Mouse (Mus musculus) retina, postnatal 7 days (tissue): ENCODE results near the gene Nid1.
"Not testable (repeated sequence)": the region's sequence is repeated elsewhere in the genome, so short reads cannot be mapped to it uniquely, and the experiment has no call there.

ENCODE experiments used
- DNase-seq: peaks from one replicate; pipeline ENCODE4 v3.0.0-alpha.2; 2012; ENCODE audit warnings: low read depth, low spot score

Nid1 gene

GRCm38 (mm10) chr13:13453332-13453731 is 16.0 kb downstream of the Nid1 start:
- not testable (repeated sequence) for DNase-seq

- not testable (repeated sequence) for DNase-seq
Measured at GRCm38 (mm10) chr13:13454249-13454648, 16.9 kb downstream of the Nid1 start.

GRCm38 (mm10) chr13:13455632-13456492 is 18.5 kb downstream of the Nid1 start:
- not testable (repeated sequence) for DNase-seq

- DNase-seq, result no peak
Measured at GRCm38 (mm10) chr13:13458138-13458737, 20.9 kb downstream of the Nid1 start.

DNA sequence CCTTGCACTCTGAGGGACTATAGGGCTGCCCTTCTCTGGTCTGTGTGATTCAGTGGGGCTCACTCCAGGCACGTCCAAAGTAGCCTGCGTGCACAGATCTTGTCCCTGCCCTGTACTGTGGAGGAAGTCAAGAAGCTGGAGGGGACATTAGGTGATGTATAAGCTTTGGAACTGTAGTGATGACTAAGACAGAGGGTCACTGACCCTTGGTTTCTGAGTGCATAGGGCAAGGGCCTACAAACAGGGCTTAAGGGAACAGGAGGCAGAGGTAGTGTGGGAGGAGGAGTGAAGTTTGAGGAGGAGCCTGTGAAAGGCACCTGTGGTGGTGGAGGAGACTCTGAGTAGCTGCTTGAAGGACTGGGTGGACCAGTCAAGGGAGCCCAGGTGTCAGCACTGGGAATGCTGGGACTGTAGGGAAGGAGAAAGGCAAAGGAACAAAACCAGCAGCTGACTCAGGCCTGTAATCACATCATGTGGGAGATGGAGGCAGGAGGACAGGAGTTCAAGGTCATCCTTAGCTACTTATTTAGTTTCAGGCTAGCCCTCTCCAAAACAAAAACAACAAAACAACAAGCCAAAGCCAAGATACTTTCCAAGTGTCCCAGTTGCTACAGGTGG is 23.3 kb downstream of the Nid1 start:
- DNase-seq, result no peak

DNA sequence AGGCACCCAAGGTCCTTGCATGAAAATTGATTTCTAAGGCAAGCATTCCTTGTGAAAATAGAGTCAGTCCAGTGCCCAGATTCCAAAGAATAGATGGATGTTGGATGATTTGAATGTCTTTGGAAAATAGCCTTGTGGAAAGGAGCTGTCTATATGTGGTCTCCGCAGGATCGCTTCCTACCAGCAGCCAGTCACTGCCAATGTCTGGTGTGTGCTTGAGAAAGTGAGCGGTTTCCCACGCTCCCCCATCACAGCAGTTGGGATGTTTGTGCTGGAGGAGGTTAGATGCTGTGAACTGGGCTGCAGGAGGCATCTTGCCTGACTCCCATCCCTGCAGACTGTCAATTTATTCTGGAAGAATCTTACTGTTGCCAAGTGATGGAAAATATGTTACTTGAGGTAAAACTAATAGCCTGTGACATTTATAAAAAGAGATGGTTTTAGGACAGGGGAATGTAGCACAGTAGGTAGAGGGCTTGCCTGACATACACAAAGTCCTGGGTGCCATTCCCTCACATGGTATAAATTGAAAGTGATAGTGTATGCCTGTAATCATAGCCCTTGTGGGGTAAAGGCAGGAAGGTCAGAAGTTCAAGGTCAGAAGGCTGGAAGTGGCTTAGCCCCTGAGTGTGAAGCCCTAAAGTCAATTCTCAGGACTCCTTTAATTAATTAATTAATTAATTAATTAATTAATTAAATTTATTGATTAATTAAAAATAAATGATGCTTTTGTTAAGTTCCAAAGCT is 24.3 kb downstream of the Nid1 start:
- no peak for DNase-seq

GRCm38 (mm10) chr13:13463949-13464348 is 26.6 kb downstream of the Nid1 start:
- no peak for DNase-seq

DNA sequence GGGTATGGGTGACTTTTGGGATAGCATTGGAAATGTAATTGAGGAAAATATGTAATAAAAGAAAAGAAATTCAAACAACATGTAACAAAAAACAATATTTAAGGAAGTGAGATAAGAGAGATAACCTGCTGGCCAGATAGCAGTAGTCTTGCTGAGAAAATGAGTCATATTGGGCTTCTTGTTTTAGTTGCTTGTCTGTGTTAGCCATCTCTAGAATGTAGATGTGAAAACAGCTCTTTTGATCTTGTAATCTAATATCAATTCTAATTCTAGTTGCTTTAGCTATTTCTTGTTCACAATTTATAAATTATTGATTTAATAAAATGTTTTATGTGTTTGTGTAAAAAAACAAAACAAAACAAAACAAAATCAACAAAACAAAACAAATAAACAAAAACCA is 29.9 kb downstream of the Nid1 start:
- not testable (repeated sequence) for DNase-seq

- DNase-seq, result no peak
Measured at GRCm38 (mm10) chr13:13468513-13468912, 31.2 kb downstream of the Nid1 start.

DNA sequence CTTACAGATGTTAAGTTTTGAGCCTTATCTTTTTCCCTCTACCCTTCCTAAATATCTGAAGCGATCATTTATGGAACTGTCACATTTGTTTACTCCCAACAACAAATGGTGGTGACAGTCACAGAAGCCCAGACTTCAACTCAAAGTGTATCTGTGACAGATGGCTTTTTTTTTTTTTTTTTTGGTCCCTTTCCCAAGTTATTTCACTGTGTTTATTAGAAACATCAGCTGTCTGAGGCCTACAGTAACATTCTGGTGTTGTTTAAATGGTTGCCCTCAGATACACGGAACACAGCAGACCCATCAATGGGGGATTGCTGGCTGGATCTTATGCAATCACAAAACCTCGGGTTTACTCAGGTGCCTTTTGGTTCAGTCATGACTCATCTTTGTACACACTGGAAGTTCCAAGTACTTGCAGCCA is 34.0 kb downstream of the Nid1 start:
- no peak for DNase-seq

DNA sequence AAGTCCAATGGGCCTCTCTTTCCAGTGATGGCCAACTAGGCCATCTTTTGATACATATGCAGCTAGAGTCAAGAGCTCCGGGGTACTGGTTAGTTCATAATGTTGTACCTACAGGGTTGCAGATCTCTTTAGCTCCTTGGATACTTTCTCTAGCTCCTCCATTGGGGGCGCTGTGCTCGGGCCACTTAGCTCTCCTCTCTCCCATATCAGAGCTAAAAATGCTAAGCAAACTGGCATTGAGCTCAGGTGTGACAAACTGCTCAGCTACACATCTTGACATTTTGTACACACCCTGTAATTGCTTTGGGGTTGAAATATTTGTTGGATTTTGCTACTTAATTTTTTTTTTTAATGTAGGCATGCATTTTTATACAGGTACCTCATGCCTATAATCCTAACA is 37.1 kb downstream of the Nid1 start:
- not testable (repeated sequence) for DNase-seq

GRCm38 (mm10) chr13:13474991-13475390 is 37.6 kb downstream of the Nid1 start:
- no peak for DNase-seq

- DNase-seq, result no peak
Measured at GRCm38 (mm10) chr13:13476568-13476967, 39.2 kb downstream of the Nid1 start.

DNA sequence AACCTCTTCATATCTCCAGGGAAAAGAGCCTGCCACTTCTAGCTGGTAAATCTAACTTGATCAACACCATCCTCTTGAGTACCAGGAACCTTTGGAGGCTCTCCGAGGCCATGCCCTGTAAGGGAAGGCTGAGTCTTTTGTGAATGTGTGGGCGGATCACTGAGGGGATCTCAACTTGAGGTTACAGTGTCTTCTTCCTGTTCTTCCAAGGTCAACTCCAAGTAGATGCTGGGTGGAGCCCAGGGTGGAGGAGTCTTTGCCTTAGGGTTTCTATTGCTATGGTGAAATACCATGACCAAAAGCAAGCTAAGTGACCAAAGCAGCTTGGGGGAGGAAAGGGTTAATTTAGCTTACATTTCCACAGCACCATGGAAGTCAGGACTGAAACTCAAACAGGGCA is 39.7 kb downstream of the Nid1 start:
- no peak for DNase-seq

- no peak for DNase-seq
Measured at GRCm38 (mm10) chr13:13479986-13480385, 42.6 kb downstream of the Nid1 start.

DNA sequence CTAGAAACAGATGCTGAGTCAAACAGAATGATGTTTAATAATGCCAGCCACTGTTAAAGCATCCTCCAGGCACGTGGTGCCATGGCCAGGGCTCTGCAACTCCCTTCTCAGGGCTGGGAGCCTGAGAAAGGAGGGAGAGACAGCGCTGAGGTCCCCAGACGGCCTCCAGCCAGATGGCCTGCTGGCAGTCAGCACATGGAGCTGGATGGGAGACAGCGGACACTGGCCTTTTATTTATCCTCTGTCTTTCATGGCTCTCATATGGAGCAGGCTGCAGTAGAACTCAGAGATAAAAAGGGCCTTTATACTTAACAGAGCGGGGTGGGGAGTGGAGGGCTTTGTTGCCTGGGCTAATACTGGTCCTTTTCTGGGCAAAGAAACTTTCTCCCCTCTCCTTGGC is 43.7 kb downstream of the Nid1 start:
- DNase-seq, result no peak

DNA sequence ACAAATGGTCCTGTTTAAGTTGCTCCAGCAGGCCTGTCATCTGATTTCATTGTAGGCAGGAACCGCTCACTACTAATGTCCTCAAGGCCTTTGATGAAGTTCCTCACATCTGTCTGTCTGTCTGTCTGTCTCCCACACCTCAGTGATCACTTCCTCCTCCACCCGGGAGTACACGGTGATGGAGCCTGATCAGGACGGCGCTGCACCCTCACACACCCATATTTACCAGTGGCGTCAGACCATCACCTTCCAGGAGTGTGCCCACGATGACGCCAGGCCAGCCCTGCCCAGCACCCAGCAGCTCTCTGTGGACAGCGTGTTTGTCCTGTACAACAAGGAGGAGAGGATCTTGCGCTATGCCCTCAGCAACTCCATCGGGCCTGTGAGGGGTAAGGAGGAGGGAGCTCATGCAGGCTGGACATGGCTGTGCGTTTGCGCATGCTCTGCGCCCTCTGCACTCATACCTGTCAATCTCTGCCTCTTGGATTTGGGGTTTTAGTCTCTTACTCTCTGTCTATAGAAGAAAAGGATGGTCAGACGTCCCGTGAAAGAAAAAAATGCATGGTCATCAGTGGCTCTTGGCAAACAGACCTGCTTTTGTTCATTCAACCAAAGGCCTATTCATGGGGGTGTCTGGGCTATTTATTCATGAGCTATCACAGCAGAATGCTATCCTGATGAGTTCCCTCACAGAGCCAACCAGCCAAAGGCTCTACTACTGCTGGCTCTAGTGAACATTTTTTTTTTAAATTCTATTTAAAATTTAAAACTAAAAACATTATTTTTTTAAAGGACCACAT is 44.7 kb downstream of the Nid1 start:
- DNase-seq, result no peak

DNA sequence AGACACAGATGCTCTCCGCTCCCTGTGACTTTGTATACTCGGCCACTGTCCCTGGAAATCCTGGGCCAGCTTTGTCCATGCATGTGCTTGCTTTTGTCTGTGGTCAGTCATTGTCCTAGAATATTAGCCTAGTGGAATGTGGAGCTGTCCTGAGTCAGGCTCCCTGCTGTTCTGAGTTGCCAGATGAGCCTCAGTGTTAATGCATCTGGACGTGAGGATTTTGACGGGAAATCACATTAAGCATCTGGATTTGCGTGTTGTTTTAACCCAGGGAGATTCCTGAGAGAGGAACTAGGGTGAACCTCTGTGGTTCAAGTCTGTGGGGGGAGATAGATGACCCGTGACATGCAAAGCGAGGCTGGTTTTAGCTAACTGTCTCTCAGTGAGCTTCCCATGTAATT is 47.0 kb downstream of the Nid1 start:
- DNase-seq, result no peak

DNA sequence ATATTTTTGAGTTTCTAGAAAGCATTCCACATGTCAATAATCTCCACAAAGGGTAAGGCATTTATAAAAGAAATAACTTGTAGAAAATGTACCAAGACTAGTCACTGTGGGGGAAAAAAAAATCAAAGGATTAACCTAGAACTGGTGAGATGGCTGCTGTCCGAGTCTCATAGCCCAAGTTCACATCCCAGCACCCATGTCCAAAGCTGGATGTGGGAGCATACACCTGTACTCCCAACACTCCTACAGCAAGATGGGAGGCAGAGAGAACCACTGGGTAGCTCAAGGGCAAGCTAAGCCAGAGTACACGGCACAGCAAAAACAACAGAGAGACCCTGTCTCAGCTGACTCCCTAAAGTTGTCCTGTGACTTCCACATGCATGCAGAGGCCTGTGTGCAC is 47.5 kb downstream of the Nid1 start:
- DNase-seq, result no peak

DNA sequence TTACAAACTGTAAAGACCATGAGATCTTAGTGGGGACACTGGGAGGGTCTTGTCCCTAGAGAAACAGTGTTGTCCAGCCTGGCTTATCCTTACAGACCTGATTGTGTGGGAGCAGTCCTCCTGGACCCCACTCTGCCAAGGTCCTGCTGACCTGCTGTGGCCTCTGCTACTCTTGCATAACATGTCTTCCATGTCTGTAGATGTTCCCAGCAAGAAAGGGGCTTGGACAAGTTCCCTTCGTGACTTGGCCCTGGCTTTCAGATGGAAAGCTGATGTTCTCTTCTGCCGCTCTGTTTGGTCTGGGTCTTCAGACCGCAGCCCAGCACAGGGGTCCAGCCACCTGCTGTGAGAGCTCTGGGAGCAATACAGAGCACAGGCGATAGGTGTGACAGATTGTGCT is 48.3 kb downstream of the Nid1 start:
- DNase-seq, result no peak

- DNase-seq, result no peak
Measured at GRCm38 (mm10) chr13:13487851-13488250, 50.5 kb downstream of the Nid1 start.
